Mouse (Mus musculus): ENCODE results near the gene Pde11a. TPM values are rescaled to one million over a fixed set of nuclear protein-coding genes. Genes with fewer than 3 reads are reported as not detected.

The Pde11a gene
- polyA plus RNA-seq, 1 experiment from 2014 or later, result 0.13 TPM

- 88% methylated on average over 5 of the region's 5 CpGs for WGBS
- Histone ChIP-seq H3K4me2 (no peak overlapping the region), H3K36me3 (no peaks in the 10 kb centered on the region), H3K9ac (replicated peaks) (no peak overlapping the region), H3K27me3 (0 out of 2 replicates have a peak, but pooled peaks cover 5% of the 10 kb centered on the region), H3K4me3 (replicated peaks) (no peak overlapping the region), H3K4me1 (replicated peaks) (peaks cover 33% of the 10 kb centered on the region), H3K9me3 (no peaks in the 10 kb centered on the region), H3K27ac (no peak overlapping the region)
- ATAC-seq (ENCODE audit: insufficient number of reproducible peaks, insufficient read depth, low FRiP score, low TSS enrichment, low read depth), result no peak
These were observed 385.3 kb downstream of the Pde11a start for GRCm38 (mm10) chr2:75953320-75953719.

- H3K27me3 ChIP-seq, result 0 out of 2 replicates have a peak, but pooled peaks cover 5% of the 10 kb centered on the region
- no peak overlapping the region for H3K4me3 ChIP-seq (replicated peaks)
- H3K4me1 ChIP-seq (replicated peaks), result peaks cover 17% of the 10 kb centered on the region
- no peaks in the 10 kb centered on the region; the same call in 1 of the 2 replicates for H3K9me3 ChIP-seq
- no peak overlapping the region for H3K9ac ChIP-seq (replicated peaks)
- H3K36me3 ChIP-seq, result no peaks in the 10 kb centered on the region
- peak overlapping the region; percentile 62 for H3K27ac ChIP-seq
- no peak overlapping the region for H3K4me2 ChIP-seq
- WGBS, result 42% methylated on average over 8 of the region's 8 CpGs
- peak; percentile 63 for ATAC-seq (ENCODE audit: insufficient number of reproducible peaks, insufficient read depth, low FRiP score, low TSS enrichment, low read depth)
These were observed 387.9 kb downstream of the Pde11a start for GRCm38 (mm10) chr2:75950685-75951084.

Small RNAs within 50 kb of the gene (microRNA-seq; reads per million reads assigned to microRNA genes)
- not detected for gene Gm44337

Other genes with a start within 250 kb of the Pde11a start
- gene Cyct, start 21.7 kb upstream of the Pde11a start, polyA plus RNA-seq (2016; fragmentation: Nextera tagmentation; extraction: Ambion mirVana), result not detected in 2 replicates
- 13.2 and 18.8 TPM in 2 replicates for gene Rbm45, start 31.2 kb upstream of the Pde11a start, polyA plus RNA-seq (2016; fragmentation: Nextera tagmentation; extraction: Ambion mirVana)
- 16.5 and 19.9 TPM in 2 replicates for gene Osbpl6, start 67.7 kb upstream of the Pde11a start, polyA plus RNA-seq (2016; fragmentation: Nextera tagmentation; extraction: Ambion mirVana)